Mouse (Mus musculus): ENCODE results near the gene Timm50.

Gene Timm50

GRCm38 (mm10) chr7:28269355-28269754 lies 42.5 kb downstream of the Timm50 start:
- in situ Hi-C loops (cut with MboI, MseI): no loop called here

GRCm38 (mm10) chr7:28268576-28268975 lies 43.3 kb downstream of the Timm50 start:
- in situ Hi-C loops (cut with MboI, MseI): no loop called here

GRCm38 (mm10) chr7:28268042-28268531 lies 43.8 kb downstream of the Timm50 start:
- in situ Hi-C loops (cut with MboI, MseI): no loop called here

- in situ Hi-C loops (cut with MboI, MseI): no loop called here
These were observed 44.5 kb downstream of the Timm50 start, which contains the start of gene Eid2 for GRCm38 (mm10) chr7:28267129-28268041. Gene Eid2, plus strand, starts transcription at chr7:28267881.

- in situ Hi-C loops (cut with MboI, MseI): no loop called here
These were observed 46.5 kb downstream of the Timm50 start for GRCm38 (mm10) chr7:28265391-28265790.

GRCm38 (mm10) chr7:28263786-28264185 lies 48.1 kb downstream of the Timm50 start:
- in situ Hi-C loops (cut with MboI, MseI): no loop called here

GRCm38 (mm10) chr7:28262861-28263260 lies 49.0 kb downstream of the Timm50 start:
- in situ Hi-C loops (cut with MboI, MseI): no loop called here

Data from T-helper 2 cell (primary cell).